Mouse (Mus musculus) forebrain, embryonic 13.5 days (tissue): Measurements from ENCODE around the gene Spns3. TPM values are rescaled to one million over a fixed set of nuclear protein-coding genes. Genes with fewer than 3 reads are reported as not detected.

ENCODE experiments used
- ATAC-seq: fragments of 200-750 bp; cut with Nextera tagmentation; 2 replicates; pipeline ENCODE4 v1.8.0; 2017
- H3K27ac ChIP-seq: fragments of 300-500 bp; sonication (generic); 2 replicates; pipeline ENCODE4 v1.5.1; 2015; ENCODE audit warnings: inconsistent platforms, mild to moderate bottlenecking, moderate library complexity
- H3K27me3 ChIP-seq: fragments of 300-500 bp; sonication (generic); 2 replicates; pipeline ENCODE4 v1.6.1; 2015; ENCODE audit warnings: mild to moderate bottlenecking, inconsistent platforms
- H3K36me3 ChIP-seq: fragments of 300-500 bp; sonication (generic); 2 replicates; pipeline ENCODE4 v1.6.1; 2015; ENCODE audit warnings: mild to moderate bottlenecking, inconsistent platforms; ENCODE audit not compliant: poor library complexity, severe bottlenecking
- H3K4me1 ChIP-seq: fragments of 300-500 bp; sonication (generic); 2 replicates; pipeline ENCODE4 v1.6.1; 2015; ENCODE audit warnings: inconsistent platforms
- H3K4me2 ChIP-seq: fragments of 300-500 bp; sonication (generic); 2 replicates; pipeline ENCODE4 v1.6.1; 2015; ENCODE audit warnings: inconsistent platforms, mild to moderate bottlenecking, moderate library complexity
- H3K4me3 ChIP-seq: fragments of 300-500 bp; sonication (generic); 2 replicates; pipeline ENCODE4 v1.5.1; 2015; ENCODE audit warnings: mild to moderate bottlenecking, inconsistent platforms
- H3K9ac ChIP-seq: fragments of 300-500 bp; sonication (generic); 2 replicates; pipeline ENCODE4 v1.6.1; 2015; ENCODE audit warnings: mild to moderate bottlenecking, inconsistent platforms
- H3K9me3 ChIP-seq: fragments of 300-500 bp; sonication (generic); replicated peaks from 2 replicates; pipeline ENCODE4 v1.6.1; 2016; ENCODE audit warnings: inconsistent platforms
- WGBS: fragments of 180-500 bp; shearing (Covaris S2); methylation state at CpG from one replicate; pipeline ENCODE4 v1.1.7; 2015; 5-methylcytosine and 5-hydroxymethylcytosine counted together
- polyA plus RNA-seq: library from polyadenylated mRNA; unstranded; fragments of >200 nt; fragmentation: Nextera tagmentation; extraction: Ambion mirVana; gene quantifications from 2 replicates; pipeline ENCODE4 v1.2.1, GENCODE M21; 2015

The Spns3 gene
- polyA plus RNA-seq, 1 experiment from 2014 or later = not detected

DNA sequence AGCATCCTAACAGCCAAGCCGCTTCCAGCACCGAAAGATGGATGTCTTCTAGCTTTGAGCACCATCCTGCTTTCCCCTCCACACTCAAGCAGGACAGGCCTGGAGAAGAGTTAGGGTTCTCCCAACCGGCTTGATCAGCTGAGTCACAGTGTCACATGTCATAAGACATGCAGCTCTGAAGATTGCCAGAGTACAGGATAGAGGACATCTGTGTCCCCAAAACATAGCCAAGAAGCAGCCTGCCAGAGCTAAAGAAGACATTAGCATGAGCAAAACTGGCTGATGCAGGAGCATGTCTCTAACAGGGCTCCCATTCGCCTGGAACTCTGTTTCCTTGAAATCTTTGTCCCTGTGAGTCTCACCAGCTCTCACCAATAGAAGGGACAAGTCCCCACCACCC is 24.1 kb downstream of the Spns3 start:
- Histone ChIP-seq H3K9ac (no peak overlapping the region), H3K27ac (no peak overlapping the region), H3K36me3 (no peaks in the 10 kb centered on the region), H3K4me1 (peaks cover 4% of the 10 kb centered on the region), H3K4me2 (no peak overlapping the region), H3K9me3 (no peaks in the 10 kb centered on the region), H3K4me3 (no peak overlapping the region), H3K27me3 (no peaks in the 10 kb centered on the region)
- 87% methylated on average over 4 of the region's 4 CpGs for WGBS
- ATAC-seq = no peak

DNA sequence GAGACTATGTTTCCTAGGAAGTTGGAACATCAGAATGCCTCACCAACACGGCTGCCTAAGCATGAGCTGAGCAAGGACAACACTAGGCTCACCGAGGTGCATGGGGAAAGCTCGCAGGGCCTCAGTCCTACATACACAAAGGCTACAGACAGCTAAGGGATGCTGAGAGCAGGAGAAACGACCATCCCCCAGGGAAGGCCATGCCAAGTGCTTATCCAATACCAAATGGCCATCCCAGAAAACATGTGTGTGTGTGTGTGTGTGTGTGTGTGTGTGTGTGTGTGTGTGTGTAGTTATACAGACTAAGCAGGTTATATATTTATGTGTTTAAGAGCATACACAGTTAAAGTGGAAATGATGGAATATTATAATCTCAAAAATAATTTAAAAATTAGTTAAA is 26.6 kb downstream of the Spns3 start:
- Histone ChIP-seq H3K9me3 (no peaks in the 10 kb centered on the region), H3K27ac (no peak overlapping the region), H3K4me2 (no peak overlapping the region), H3K27me3 (no peaks in the 10 kb centered on the region), H3K36me3 (no peaks in the 10 kb centered on the region), H3K9ac (no peak overlapping the region), H3K4me3 (no peak overlapping the region), H3K4me1 (peaks cover 4% of the 10 kb centered on the region)
- WGBS = 55% methylated on average over 4 of the region's 4 CpGs
- no peak for ATAC-seq

DNA sequence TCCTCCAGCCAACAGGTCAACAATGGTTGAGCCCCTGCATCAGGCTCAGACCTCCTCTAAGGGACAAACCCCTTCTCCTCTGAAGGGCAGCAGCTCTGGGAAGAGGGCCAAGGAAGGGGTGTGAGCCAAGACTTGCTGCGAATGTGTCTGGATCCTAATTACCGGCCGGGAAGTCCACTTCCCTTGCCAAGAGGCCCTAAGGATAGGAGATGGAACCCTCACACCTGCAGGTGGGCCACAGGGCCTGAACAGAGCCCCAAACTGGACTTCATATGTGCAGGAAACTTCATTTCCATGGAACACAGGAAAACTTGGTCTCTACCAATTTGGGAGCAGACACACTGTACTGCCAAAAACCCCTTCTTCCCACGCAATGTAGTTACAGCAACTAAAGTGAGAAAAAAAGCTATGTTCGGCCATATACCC is 27.7 kb downstream of the Spns3 start:
- no peak overlapping the region for H3K4me2 ChIP-seq
- no peak for ATAC-seq
- H3K27me3 ChIP-seq = no peaks in the 10 kb centered on the region
- no peak overlapping the region for H3K9ac ChIP-seq
- H3K27ac ChIP-seq = no peak overlapping the region
- H3K4me1 ChIP-seq = peaks cover 4% of the 10 kb centered on the region
- 68% methylated on average over 5 of the region's 5 CpGs for WGBS
- H3K9me3 ChIP-seq = no peaks in the 10 kb centered on the region
- no peaks in the 10 kb centered on the region for H3K36me3 ChIP-seq
- H3K4me3 ChIP-seq = no peak overlapping the region

DNA sequence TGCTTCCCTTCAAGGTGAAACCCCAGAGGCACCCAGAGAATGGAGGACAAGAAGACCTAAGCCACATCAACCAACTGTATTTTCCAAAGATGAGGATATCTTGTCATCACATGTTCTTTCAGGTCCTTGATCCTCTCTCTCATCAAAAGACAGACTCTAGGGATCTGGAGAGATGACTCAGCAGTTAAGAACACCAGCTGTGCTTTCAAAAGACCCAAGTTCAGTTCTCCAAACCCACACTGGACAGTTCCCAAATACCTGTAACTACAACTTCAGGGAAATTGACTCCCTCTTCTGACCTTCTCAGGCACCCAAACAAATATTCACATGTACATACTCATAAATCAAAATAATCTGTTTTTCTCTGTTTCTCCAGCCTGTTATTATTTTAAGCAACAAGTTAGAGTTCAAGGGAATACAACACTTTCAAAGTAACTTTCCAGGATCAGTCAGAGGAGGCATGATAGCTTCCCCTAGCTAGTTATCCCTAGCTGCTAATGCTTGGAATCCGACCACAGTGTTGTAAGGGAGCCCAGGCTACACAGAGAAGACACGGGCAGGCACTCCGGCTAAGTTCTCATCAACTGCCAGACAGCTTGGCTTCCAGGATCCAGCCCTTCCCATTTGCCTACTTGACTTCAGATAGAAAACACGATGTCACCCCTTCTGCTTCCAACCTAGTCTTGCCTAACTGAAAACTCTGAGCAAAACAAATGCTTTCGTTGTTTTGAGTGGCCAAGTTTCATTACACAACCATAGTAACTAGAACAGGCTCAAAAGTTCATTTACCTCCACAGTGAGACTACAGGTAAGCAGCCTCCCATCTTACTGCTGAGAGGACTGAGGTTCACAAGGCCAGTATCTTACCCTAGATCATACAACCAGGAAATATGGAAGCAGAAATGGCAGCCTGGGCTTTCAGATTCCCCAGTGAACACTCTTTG is 28.4 kb downstream of the Spns3 start:
- Histone ChIP-seq H3K27me3 (no peaks in the 10 kb centered on the region), H3K4me3 (no peak overlapping the region), H3K9ac (no peak overlapping the region), H3K9me3 (no peaks in the 10 kb centered on the region), H3K4me2 (no peak overlapping the region), H3K36me3 (no peaks in the 10 kb centered on the region), H3K4me1 (peaks cover 4% of the 10 kb centered on the region), H3K27ac (no peak overlapping the region)
- no peak for ATAC-seq
- WGBS = 82% methylated on average over 5 of the region's 5 CpGs

DNA sequence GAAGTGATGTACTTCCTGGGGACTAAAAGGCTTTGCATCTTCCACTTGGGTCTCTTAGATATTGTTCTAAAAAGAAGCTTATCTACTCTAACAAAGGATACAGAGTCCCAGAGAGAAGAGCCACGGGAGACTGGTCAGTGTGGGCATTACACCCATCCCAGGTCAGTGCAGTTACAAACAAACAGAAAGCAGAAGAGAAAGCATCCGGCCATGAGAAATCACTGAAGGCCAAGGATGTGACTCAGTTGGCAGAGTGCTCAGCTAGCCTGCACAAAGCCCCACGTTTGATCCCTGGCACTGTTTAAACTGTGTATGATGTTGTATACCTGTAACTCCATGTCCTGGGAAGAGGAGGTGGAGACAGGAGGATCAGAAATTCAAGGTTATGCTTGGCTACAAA is 30.4 kb downstream of the Spns3 start:
- Histone ChIP-seq H3K9ac (no peak overlapping the region), H3K27ac (no peak overlapping the region), H3K36me3 (no peaks in the 10 kb centered on the region), H3K9me3 (no peaks in the 10 kb centered on the region), H3K4me3 (no peak overlapping the region), H3K4me1 (peaks cover 8% of the 10 kb centered on the region), H3K27me3 (no peaks in the 10 kb centered on the region), H3K4me2 (no peak overlapping the region)
- ATAC-seq = no peak
- 73% methylated on average over 3 of the region's 3 CpGs for WGBS

DNA sequence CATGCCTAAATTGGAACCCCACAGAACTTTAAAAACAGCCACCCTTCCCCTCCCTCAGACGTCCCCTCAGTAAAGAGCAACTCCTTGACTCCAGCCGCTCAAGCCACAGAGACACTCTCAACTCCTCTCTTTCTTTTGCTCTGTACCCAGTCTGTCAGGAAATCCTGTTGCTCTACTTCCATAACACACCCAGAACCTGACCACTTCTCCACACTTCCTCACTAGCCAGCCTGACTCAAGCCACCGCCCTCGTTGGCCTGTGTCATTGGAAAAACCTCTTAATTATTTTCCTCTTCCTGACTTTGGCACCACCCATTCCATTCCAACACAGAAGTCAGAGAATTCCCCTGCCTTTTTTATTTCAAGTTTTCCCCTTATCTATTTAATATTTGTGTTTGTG is 31.1 kb downstream of the Spns3 start:
- Histone ChIP-seq H3K27ac (no peak overlapping the region), H3K4me1 (peaks cover 12% of the 10 kb centered on the region), H3K36me3 (no peaks in the 10 kb centered on the region), H3K27me3 (no peaks in the 10 kb centered on the region), H3K4me2 (no peak overlapping the region), H3K9me3 (no peaks in the 10 kb centered on the region), H3K4me3 (no peak overlapping the region), H3K9ac (no peak overlapping the region)
- 87% methylated on average over 4 of the region's 4 CpGs for WGBS
- no peak for ATAC-seq

DNA sequence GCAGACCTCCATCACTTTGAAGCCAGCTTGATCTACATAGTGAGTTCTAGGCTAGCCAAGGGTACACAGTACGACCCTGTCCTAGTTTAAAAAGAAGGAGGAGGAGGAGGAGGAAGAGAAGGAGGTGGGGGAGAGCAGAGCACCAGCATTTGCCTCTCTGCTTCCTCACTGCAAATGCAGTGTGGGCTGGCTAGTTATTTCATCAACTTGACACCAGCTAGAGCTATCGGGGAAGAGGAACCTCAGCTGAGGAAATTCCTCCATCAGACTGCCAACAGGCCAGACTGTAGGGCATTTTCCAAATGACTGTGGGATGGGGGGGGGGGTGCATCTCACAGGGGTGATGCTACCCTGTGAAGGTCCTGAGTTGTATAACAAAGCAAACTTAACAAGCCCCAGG is 31.9 kb downstream of the Spns3 start:
- 67% methylated on average over 2 of the region's 2 CpGs for WGBS
- ATAC-seq = no peak
- H3K4me3 ChIP-seq = no peak overlapping the region
- H3K9me3 ChIP-seq = no peaks in the 10 kb centered on the region
- H3K27ac ChIP-seq = no peak overlapping the region
- H3K4me2 ChIP-seq = no peak overlapping the region
- no peaks in the 10 kb centered on the region for H3K36me3 ChIP-seq
- peaks cover 12% of the 10 kb centered on the region for H3K4me1 ChIP-seq
- H3K27me3 ChIP-seq = no peaks in the 10 kb centered on the region
- H3K9ac ChIP-seq = no peak overlapping the region

DNA sequence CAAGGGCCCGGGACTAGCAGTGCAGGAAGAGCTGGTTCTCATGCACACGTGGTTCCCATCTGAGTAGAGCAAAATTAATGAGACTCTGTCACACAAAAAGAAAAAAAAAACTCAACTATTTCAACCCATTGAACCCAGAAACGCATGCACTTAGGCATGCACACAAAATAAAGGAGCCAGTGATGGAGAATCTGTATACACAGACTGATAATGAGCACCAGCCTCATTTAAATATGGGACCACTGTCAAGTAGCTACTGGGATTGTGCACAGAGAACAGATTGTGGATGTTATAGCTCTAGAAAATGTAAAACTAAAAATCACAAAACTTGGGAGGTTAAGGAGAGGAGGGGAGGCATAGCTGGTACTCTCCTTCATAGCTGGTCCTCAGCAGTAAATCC is 35.3 kb downstream of the Spns3 start:
- peak; percentile 59; the same call in 1 of the 2 replicates for ATAC-seq
- no peak overlapping the region for H3K4me2 ChIP-seq
- 32% methylated on average over 3 of the region's 3 CpGs for WGBS
- H3K9ac ChIP-seq = no peak overlapping the region
- no peak overlapping the region for H3K4me3 ChIP-seq
- no peak overlapping the region for H3K27ac ChIP-seq
- no peaks in the 10 kb centered on the region for H3K27me3 ChIP-seq
- H3K36me3 ChIP-seq = no peaks in the 10 kb centered on the region
- peaks cover 8% of the 10 kb centered on the region; the same call in 1 of the 2 replicates for H3K4me1 ChIP-seq
- H3K9me3 ChIP-seq = no peaks in the 10 kb centered on the region

DNA sequence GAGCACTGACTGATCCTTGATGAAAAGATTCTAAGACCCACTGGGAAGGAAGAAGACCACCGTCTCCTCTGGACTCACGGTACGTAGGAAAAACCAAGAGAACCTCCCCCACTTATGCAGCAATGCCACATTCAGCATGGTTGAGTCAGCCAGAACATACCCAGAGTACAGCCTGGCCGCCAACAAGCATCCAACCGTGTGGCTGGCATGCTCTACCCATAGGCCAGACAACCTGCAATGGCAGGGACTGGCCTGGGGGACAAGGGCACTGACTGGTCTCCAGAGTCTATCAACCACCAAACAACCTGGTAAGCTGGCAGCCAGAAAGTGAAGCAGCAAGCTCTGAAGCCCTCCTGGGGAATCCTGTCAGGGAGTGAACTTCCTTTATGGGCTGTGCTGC is 41.7 kb downstream of the Spns3 start:
- ATAC-seq = no peak
- 94% methylated on average over 5 of the region's 5 CpGs for WGBS
- Histone ChIP-seq H3K9ac (no peak overlapping the region), H3K36me3 (no peaks in the 10 kb centered on the region), H3K4me2 (no peak overlapping the region), H3K27ac (no peak overlapping the region), H3K4me1 (no peaks in the 10 kb centered on the region), H3K27me3 (no peaks in the 10 kb centered on the region), H3K9me3 (no peaks in the 10 kb centered on the region), H3K4me3 (no peak overlapping the region)

DNA sequence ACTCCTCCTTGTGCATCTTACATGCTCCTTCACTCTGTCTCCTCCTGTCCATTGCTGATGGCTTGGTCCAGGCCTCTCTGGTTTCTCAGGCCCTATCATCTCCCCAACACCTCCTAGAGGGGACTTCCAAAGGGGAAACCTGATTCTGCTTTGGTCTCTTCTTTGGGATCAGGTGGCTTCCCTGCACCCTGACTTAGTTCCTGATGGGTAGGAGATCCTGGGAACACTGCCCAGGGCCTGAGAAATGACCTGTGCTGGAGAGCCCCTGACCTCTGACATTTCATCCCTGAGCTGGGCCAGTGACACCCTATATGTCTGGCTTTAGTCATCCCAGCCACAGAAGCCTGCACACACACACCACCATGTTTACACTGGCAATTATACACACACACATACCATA is 42.7 kb downstream of the Spns3 start:
- peaks cover 7% of the 10 kb centered on the region; the same call in 1 of the 2 replicates for H3K4me1 ChIP-seq
- no peaks in the 10 kb centered on the region for H3K27me3 ChIP-seq
- no peak overlapping the region for H3K4me2 ChIP-seq
- no peak overlapping the region for H3K9ac ChIP-seq
- no peak overlapping the region for H3K27ac ChIP-seq
- no peak overlapping the region for H3K4me3 ChIP-seq
- ATAC-seq = no peak
- no peaks in the 10 kb centered on the region for H3K36me3 ChIP-seq
- H3K9me3 ChIP-seq = no peaks in the 10 kb centered on the region

DNA sequence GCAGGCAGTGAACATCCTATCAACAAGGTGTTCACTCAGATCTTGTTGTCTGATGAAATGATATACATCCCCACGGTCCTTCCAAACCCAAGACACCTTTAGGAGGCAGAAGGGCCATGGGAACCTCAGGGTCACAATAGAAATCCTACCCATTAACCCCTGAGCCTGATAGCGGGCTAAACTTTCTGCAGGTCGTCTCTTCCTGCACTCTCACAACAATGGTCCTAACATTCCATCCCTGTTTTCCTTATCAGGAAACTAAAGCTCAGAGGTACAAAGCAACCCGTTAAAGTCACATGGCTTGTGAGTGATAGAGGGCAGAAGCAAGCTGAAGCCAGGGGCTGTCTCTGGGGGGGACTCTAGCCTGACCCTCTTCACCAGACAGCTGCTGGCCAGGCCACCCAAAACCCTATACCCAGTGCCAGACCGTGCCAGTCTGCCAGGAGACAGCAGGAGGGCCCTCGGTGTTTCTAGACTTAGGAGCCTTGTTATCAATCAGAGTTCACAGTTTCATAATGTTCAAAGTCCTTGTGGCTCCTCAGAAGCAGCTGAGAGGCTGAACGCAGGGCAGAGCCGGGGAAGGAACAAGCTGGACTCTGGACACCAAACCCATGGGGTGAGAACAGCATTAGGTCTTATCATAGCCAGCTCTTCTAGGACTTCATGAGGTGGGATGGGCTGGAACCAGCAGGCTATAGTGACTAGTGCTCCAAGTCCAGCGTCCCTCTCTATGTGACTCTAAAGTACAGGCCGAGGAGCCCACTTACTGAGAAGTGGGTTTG is 46.1 kb downstream of the Spns3 start:
- no peaks in the 10 kb centered on the region for H3K9me3 ChIP-seq
- H3K4me3 ChIP-seq = no peak overlapping the region
- H3K9ac ChIP-seq = no peak overlapping the region
- no peak overlapping the region for H3K27ac ChIP-seq
- WGBS = 77% methylated on average over 10 of the region's 10 CpGs
- H3K36me3 ChIP-seq = no peaks in the 10 kb centered on the region
- 0 out of 2 replicates have a peak, but pooled peaks cover 5% of the 10 kb centered on the region for H3K27me3 ChIP-seq
- peaks cover 20% of the 10 kb centered on the region for H3K4me1 ChIP-seq
- no peak for ATAC-seq
- no peak overlapping the region for H3K4me2 ChIP-seq

DNA sequence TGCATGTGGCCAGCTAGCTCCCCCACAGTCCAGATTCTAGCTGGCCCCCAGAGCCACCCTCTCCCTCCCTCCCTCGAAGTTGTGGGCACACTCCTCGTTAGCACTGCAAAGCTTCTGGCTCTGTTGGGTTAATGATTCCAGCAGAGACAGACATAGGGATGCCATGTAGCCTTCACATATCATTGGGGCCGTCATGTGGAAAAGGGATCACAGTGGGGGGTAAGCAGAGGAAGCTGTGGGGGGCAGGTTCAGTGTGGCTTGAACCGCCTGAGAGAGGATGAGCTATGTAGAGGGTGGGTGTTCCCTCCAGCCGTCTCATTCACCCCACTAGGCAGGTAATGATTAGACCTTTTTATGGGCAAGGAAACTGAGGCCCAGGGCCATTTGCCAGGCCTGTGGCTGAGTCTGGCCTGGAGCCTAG is 46.8 kb downstream of the Spns3 start:
- WGBS = 9% methylated on average over 5 of the region's 5 CpGs
- no peak for ATAC-seq
- peaks cover 20% of the 10 kb centered on the region for H3K4me1 ChIP-seq

More for the DNA sequence above, 46.8 kb downstream of the Spns3 start:
- Histone ChIP-seq H3K36me3 (no peaks in the 10 kb centered on the region), H3K4me3 (no peak overlapping the region), H3K27ac (no peak overlapping the region), H3K4me2 (no peak overlapping the region), H3K9me3 (no peaks in the 10 kb centered on the region), H3K9ac (no peak overlapping the region), H3K27me3 (peaks cover 7% of the 10 kb centered on the region; the same call in 1 of the 2 replicates)
